18 mouse cellular contexts compared by ENCODE assay signal in the genomic region with DNA sequence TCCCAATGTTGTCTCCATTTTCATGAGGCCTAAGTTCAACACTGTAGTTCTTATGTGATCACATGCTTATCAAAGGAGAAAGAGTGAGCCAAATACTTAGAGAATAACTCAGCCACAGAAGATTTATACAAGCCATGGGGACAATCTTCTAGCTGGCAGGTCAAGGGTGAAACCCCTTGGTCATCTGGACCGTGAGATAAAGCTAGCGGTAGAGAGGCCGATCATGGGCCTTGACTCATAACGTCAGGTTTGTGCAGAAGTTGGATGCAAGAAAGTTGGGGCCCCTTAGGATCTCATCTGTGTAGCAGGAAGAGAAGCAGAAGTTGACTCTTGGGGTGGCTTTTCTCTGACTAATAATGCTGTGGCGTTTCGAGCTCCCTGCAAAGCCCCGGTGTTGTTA.
DNase-seq lines count a peak whose midpoint lies in the region; ATAC-seq and TF ChIP-seq lines count a peak whose summit lies in the region.
"Had no signal": no experiment of that assay in that cellular context is flagged by ENCODE, and none has a peak within 500 bp of the region (broad histone marks: within the 10 kb centered on the region; RNA-seq: fewer than 3 reads in every experiment).

No protein-coding gene starts in this region.

- H3K9me3 ChIP-seq in forebrain, embryonic 15.5 days: no peaks in the 10 kb centered on the region
- no peaks in the 10 kb centered on the region for H3K9me3 ChIP-seq in forebrain, postnatal 0 days (ENCODE audit: low read length)
- no peaks in the 10 kb centered on the region for H3K9me3 ChIP-seq in hindbrain, embryonic 10.5 days
- H3K9me3 ChIP-seq in hindbrain, embryonic 11.5 days (ENCODE audit: control insufficient read depth, low read length): no peaks in the 10 kb centered on the region
- no peaks in the 10 kb centered on the region for H3K9me3 ChIP-seq in neural tube, embryonic 14.5 days (ENCODE audit: control insufficient read depth, low read length)
- H3K9me3 ChIP-seq: heart, embryonic 13.5 days had no signal

- no peak overlapping the region for H3K9ac ChIP-seq in forebrain, embryonic 15.5 days (replicated peaks)
- no peak overlapping the region for H3K9ac ChIP-seq in forebrain, postnatal 0 days
- no peak overlapping the region for H3K9ac ChIP-seq in hindbrain, embryonic 11.5 days (ENCODE audit: low read depth, low read length)
- no peak overlapping the region for H3K9ac ChIP-seq in neural tube, embryonic 14.5 days (replicated peaks; ENCODE audit: low read depth, low read length)
- H3K9ac ChIP-seq: heart, embryonic 13.5 days had no signal

- 73% methylated on average over 7 of the region's 7 CpGs for WGBS in forebrain, embryonic 15.5 days
- 63% methylated on average over 7 of the region's 7 CpGs for WGBS in forebrain, postnatal 0 days
- 80% methylated on average over 7 of the region's 7 CpGs for WGBS in hindbrain, embryonic 10.5 days
- 83% methylated on average over 7 of the region's 7 CpGs for WGBS in hindbrain, embryonic 11.5 days
- WGBS in neural tube, embryonic 14.5 days: 71% methylated on average over 7 of the region's 7 CpGs

- no peak for DNase-seq in forebrain, postnatal 0 days
- no peak for DNase-seq in hindbrain, embryonic 10.5 days (ENCODE audit: low spot score)
- no peak for DNase-seq in hindbrain, embryonic 11.5 days (ENCODE audit: low spot score)
- DNase-seq in neural tube, embryonic 10.5 days (ENCODE audit: extremely low spot score, low spot score): no peak
- no peak for DNase-seq in layer of hippocampus, adult 9-10 months (ENCODE audit: low spot score)
- DNase-seq: adrenal gland, postnatal 25 days; cerebellum, adult 2 months; cerebellum, postnatal 10 days; gastrocnemius, postnatal 25 days; kidney, adult 11 months had no signal

- no peak for ATAC-seq in forebrain, embryonic 15.5 days (replicated peaks)
- ATAC-seq in forebrain, postnatal 0 days: no peak
- no peak for ATAC-seq in hindbrain, embryonic 11.5 days (ENCODE audit: low FRiP score)
- no peak for ATAC-seq in neural tube, embryonic 14.5 days (ENCODE audit: low read depth)
- ATAC-seq: activated CD4-positive, CD25-positive, alpha-beta regulatory T cell, adult 4 months; forebrain, embryonic 16.5 days; hindbrain, postnatal 0 days; Patski had no signal

- no peak overlapping the region for H3K4me3 ChIP-seq in forebrain, embryonic 15.5 days
- no peak overlapping the region for H3K4me3 ChIP-seq in forebrain, postnatal 0 days (ENCODE audit: low read depth, low read length)
- no peak overlapping the region for H3K4me3 ChIP-seq in hindbrain, embryonic 10.5 days
- H3K4me3 ChIP-seq in hindbrain, embryonic 11.5 days (ENCODE audit: low read depth, low read length): no peak overlapping the region
- no peak overlapping the region for H3K4me3 ChIP-seq in neural tube, embryonic 14.5 days (ENCODE audit: low read depth, low read length)
- H3K4me3 ChIP-seq: heart, embryonic 13.5 days had no signal

- no peak for TF ChIP-seq CTCF in forebrain, postnatal 0 days (IDR thresholded peaks at IDR 0.05; ENCODE audit: low read depth)

- H3K4me1 ChIP-seq in forebrain, embryonic 15.5 days: peaks cover 9% of the 10 kb centered on the region
- H3K4me1 ChIP-seq in forebrain, postnatal 0 days (ENCODE audit: insufficient read depth): no peaks in the 10 kb centered on the region
- no peaks in the 10 kb centered on the region for H3K4me1 ChIP-seq in hindbrain, embryonic 10.5 days (replicated peaks)
- no peaks in the 10 kb centered on the region for H3K4me1 ChIP-seq in hindbrain, embryonic 11.5 days (replicated peaks; ENCODE audit: control insufficient read depth, insufficient read depth, low read length)
- H3K4me1 ChIP-seq in neural tube, embryonic 14.5 days (ENCODE audit: control insufficient read depth, insufficient read depth, low read length): peaks cover 4% of the 10 kb centered on the region; the same call in 1 of the 2 replicates

- H3K4me2 ChIP-seq in forebrain, embryonic 15.5 days (replicated peaks): no peak overlapping the region
- H3K4me2 ChIP-seq in forebrain, postnatal 0 days (ENCODE audit: low read depth): no peak overlapping the region
- no peak overlapping the region for H3K4me2 ChIP-seq in hindbrain, embryonic 11.5 days (replicated peaks; ENCODE audit: low read depth, low read length)
- no peak overlapping the region for H3K4me2 ChIP-seq in neural tube, embryonic 14.5 days (ENCODE audit: low read depth, low read length)
- H3K4me2 ChIP-seq: heart, embryonic 13.5 days had no signal

- H3K36me3 ChIP-seq in forebrain, embryonic 15.5 days: no peaks in the 10 kb centered on the region
- no peaks in the 10 kb centered on the region for H3K36me3 ChIP-seq in forebrain, postnatal 0 days (ENCODE audit: insufficient read depth)
- H3K36me3 ChIP-seq in hindbrain, embryonic 10.5 days: no peaks in the 10 kb centered on the region
- H3K36me3 ChIP-seq in hindbrain, embryonic 11.5 days (ENCODE audit: control insufficient read depth, insufficient read depth, low read length): no peaks in the 10 kb centered on the region
- H3K36me3 ChIP-seq in neural tube, embryonic 14.5 days (ENCODE audit: control insufficient read depth, insufficient read depth, low read length): no peaks in the 10 kb centered on the region
- H3K36me3 ChIP-seq: heart, embryonic 13.5 days had no signal

- H3K27me3 ChIP-seq in forebrain, embryonic 15.5 days: no peaks in the 10 kb centered on the region
- no peaks in the 10 kb centered on the region for H3K27me3 ChIP-seq in forebrain, postnatal 0 days (ENCODE audit: insufficient read depth, low read length)
- no peaks in the 10 kb centered on the region for H3K27me3 ChIP-seq in hindbrain, embryonic 10.5 days (ENCODE audit: insufficient read depth, poor library complexity, severe bottlenecking)
- H3K27me3 ChIP-seq in hindbrain, embryonic 11.5 days (ENCODE audit: control insufficient read depth, insufficient read depth, low read length): no peaks in the 10 kb centered on the region
- H3K27me3 ChIP-seq in neural tube, embryonic 14.5 days (ENCODE audit: control insufficient read depth, insufficient read depth, low read length): no peaks in the 10 kb centered on the region
- H3K27me3 ChIP-seq: CH12.LX had no signal

- H3K27ac ChIP-seq in forebrain, embryonic 15.5 days (replicated peaks): 0 out of 2 replicates have a peak overlapping the region, but pooled peaks have one; percentile 1
- no peak overlapping the region for H3K27ac ChIP-seq in forebrain, postnatal 0 days (ENCODE audit: low read depth, low read length)
- H3K27ac ChIP-seq in hindbrain, embryonic 10.5 days: 0 out of 2 replicates have a peak overlapping the region, but pooled peaks have one; percentile 10
- H3K27ac ChIP-seq in hindbrain, embryonic 11.5 days (ENCODE audit: low read depth, low read length): no peak overlapping the region
- 0 out of 2 replicates have a peak overlapping the region, but pooled peaks have one; percentile 28 for H3K27ac ChIP-seq in neural tube, embryonic 14.5 days (ENCODE audit: low read depth, low read length)
- H3K27ac ChIP-seq: heart, embryonic 13.5 days; hindbrain, postnatal 0 days had no signal

Comparison
In these comparisons a context has a peak if more than half of its experiments do, and no peak if none do; other contexts are left out.
1. H3K27ac ChIP-seq: peak in forebrain, embryonic 15.5 days (single experiment), hindbrain, embryonic 10.5 days (single experiment) and neural tube, embryonic 14.5 days (single experiment); none in forebrain, postnatal 0 days (single experiment) and hindbrain, embryonic 11.5 days (single experiment).